26 mouse cellular contexts compared by ENCODE assay signal in genomic region chr9:65036861-65037260, GRCm38 (mm10). TPM values are rescaled to one million over a fixed set of nuclear protein-coding genes. Genes with fewer than 3 reads are reported as not detected.
A peak's percentile ranks its signal among the peaks of the same experiment; 100 is the strongest.
DNase-seq lines count a peak whose midpoint lies in the region; ATAC-seq and TF ChIP-seq lines count a peak whose summit lies in the region.
"Had no signal": no experiment of that assay in that cellular context is flagged by ENCODE, and none has a peak within 500 bp of the region (broad histone marks: within the 10 kb centered on the region; RNA-seq: fewer than 3 reads in every experiment).

No protein-coding gene starts in this region.

- WGBS in heart, embryonic 15.5 days, result 79% methylated on average over 8 of the region's 8 CpGs
- 27% methylated on average over 8 of the region's 8 CpGs for WGBS in olfactory bulb, adult 2 months

- H3K9ac ChIP-seq in heart, embryonic 15.5 days, result no peak overlapping the region
- H3K9ac ChIP-seq: embryonic facial prominence, embryonic 13.5 days; forebrain, embryonic 12.5 days; forebrain, postnatal 0 days; hindbrain, embryonic 14.5 days; liver, embryonic 14.5 days; lung, embryonic 15.5 days; midbrain, embryonic 13.5 days; neural tube, embryonic 13.5 days; stomach, embryonic 15.5 days had no signal

- H3K4me3 ChIP-seq in heart, embryonic 15.5 days, result no peak overlapping the region
- H3K4me3 ChIP-seq in left cerebral cortex, adult 2 months, result no peak overlapping the region
- H3K4me3 ChIP-seq in olfactory bulb, adult 2 months (ENCODE audit: insufficient read depth, low read depth, low read length), result no peak overlapping the region
- H3K4me3 ChIP-seq: embryonic facial prominence, embryonic 13.5 days; erythroblast, embryonic 14.5 days; forebrain, embryonic 12.5 days; lung, embryonic 15.5 days; midbrain, embryonic 13.5 days; neural tube, embryonic 13.5 days; stomach, embryonic 15.5 days had no signal

- H3K4me1 ChIP-seq in heart, embryonic 15.5 days (replicated peaks), result peaks cover 13% of the 10 kb centered on the region
- peaks cover 9% of the 10 kb centered on the region for H3K4me1 ChIP-seq in olfactory bulb, adult 2 months (ENCODE audit: control insufficient read depth, insufficient read depth, low read length)

- H3K27me3 ChIP-seq in heart, embryonic 15.5 days, result no peaks in the 10 kb centered on the region
- H3K27me3 ChIP-seq: embryonic facial prominence, embryonic 13.5 days; forebrain, embryonic 12.5 days; lung, embryonic 15.5 days; midbrain, embryonic 13.5 days; neural tube, embryonic 13.5 days; stomach, embryonic 15.5 days had no signal

- ATAC-seq in heart, embryonic 15.5 days (replicated peaks; ENCODE audit: insufficient number of reproducible peaks, insufficient read depth, low FRiP score, low read depth), result no peak
- ATAC-seq: forebrain, postnatal 0 days; inflammation-experienced regulatory T-cells, adult 6 months; midbrain, embryonic 13.5 days had no signal

- TF ChIP-seq POLR2A in olfactory bulb, adult 2 months (IDR thresholded peaks at IDR 0.05; ENCODE audit: insufficient read depth, low read depth, low read length), result no peak

- peaks cover 54% of the 10 kb centered on the region for H3K36me3 ChIP-seq in heart, embryonic 15.5 days

- intact Hi-C loops in left cerebral cortex, adult 2 months (cut with DNase I), result no loop called here
- intact Hi-C loops in left cerebral cortex, postnatal 36 days (cut with DNase I), result loop anchor here (10.0 kb wide), 1 partner anchor 258 kb away; the partner anchor contains the start of gene Clpx

- no peaks in the 10 kb centered on the region for H3K9me3 ChIP-seq in heart, embryonic 15.5 days (replicated peaks)
- H3K9me3 ChIP-seq: embryonic facial prominence, embryonic 13.5 days; forebrain, embryonic 12.5 days; lung, embryonic 15.5 days; midbrain, embryonic 13.5 days; neural tube, embryonic 13.5 days; stomach, embryonic 15.5 days had no signal

- no peak for TF ChIP-seq CTCF in left cerebral cortex, adult 2 months (IDR thresholded peaks at IDR 0.05)
- no peak for TF ChIP-seq CTCF in olfactory bulb, adult 2 months (IDR thresholded peaks at IDR 0.05; ENCODE audit: insufficient read depth, low read depth, low read length)

- no peak for DNase-seq in heart, adult 9 months (ENCODE audit: low spot score in 2 of 2)
- no peak for DNase-seq in left cerebral cortex, adult 2 months (ENCODE audit: extremely low spot score in 1 of 2, low spot score in 2 of 2)
- DNase-seq in left cerebral cortex, postnatal 36 days (ENCODE audit: low spot score in 2 of 2), result no peak
- peak; percentile 26 for DNase-seq in right cerebral cortex, adult 18-20 months
- no peak for DNase-seq in right cerebral cortex, adult 2 months (ENCODE audit: low spot score in 2 of 2)
- no peak for DNase-seq in cerebellum, adult 11-12 months
- DNase-seq: B cell, adult 2 months; cerebellum, adult 11 months; cerebellum, adult 9-11 months; embryo, embryonic 11 days; right cerebral cortex, postnatal 25 days had no signal

- peak overlapping the region; percentile 27; the same call in 1 of the 2 replicates for H3K27ac ChIP-seq in heart, embryonic 15.5 days
- H3K27ac ChIP-seq in left cerebral cortex, adult 2 months, result peak overlapping the region; percentile 63
- peak overlapping the region; percentile 51; the same call in 1 of the 2 replicates for H3K27ac ChIP-seq in olfactory bulb, adult 2 months (ENCODE audit: insufficient read depth, low read depth, low read length)
- H3K27ac ChIP-seq: embryonic facial prominence, embryonic 13.5 days; forebrain, embryonic 12.5 days; hindbrain, embryonic 14.5 days; kidney, postnatal 0 days; liver, embryonic 14.5 days; lung, embryonic 15.5 days; macrophage; midbrain, embryonic 13.5 days; neural tube, embryonic 13.5 days had no signal

- H3K4me2 ChIP-seq in heart, embryonic 15.5 days, result no peak overlapping the region
- H3K4me2 ChIP-seq: embryonic facial prominence, embryonic 13.5 days; forebrain, embryonic 12.5 days; hindbrain, embryonic 14.5 days; lung, embryonic 15.5 days; midbrain, embryonic 13.5 days; neural tube, embryonic 13.5 days; stomach, embryonic 15.5 days had no signal

RNA-seq across cellular contexts. Expression of gene Dpp8, which starts 4.6 kb away (rescaled TPM):
- polyA plus RNA-seq in heart, embryonic 15.5 days (2015; fragmentation: Nextera tagmentation; extraction: Ambion mirVana), result 25.9 and 30.7 TPM in 2 replicates
- total RNA-seq in left cerebral cortex, adult 2 months (2021), result 100 to 1,000 TPM; 166 to 172 TPM
- 100 to 1,000 TPM; 153 to 164 TPM for total RNA-seq in left cerebral cortex, postnatal 36 days (2021)
- polyA plus RNA-seq in olfactory bulb, adult 2 months (2012; ENCODE audit: insufficient read depth, insufficient read length, low replicate concordance, missing spikeins), result 403 TPM in 1 of 2 replicates, not detected in the other

RNA-seq across cellular contexts. Expression of gene Hacd3, which starts 15.4 kb away (rescaled TPM):
- 46.2 and 53.0 TPM in 2 replicates for polyA plus RNA-seq in heart, embryonic 15.5 days (2015; fragmentation: Nextera tagmentation; extraction: Ambion mirVana)
- 100 to 1,000 TPM; 148 to 158 TPM for total RNA-seq in left cerebral cortex, adult 2 months (2021)
- 100 to 1,000 TPM; 152 to 157 TPM for total RNA-seq in left cerebral cortex, postnatal 36 days (2021)
- polyA plus RNA-seq in olfactory bulb, adult 2 months (2012; ENCODE audit: insufficient read depth, insufficient read length, low replicate concordance, missing spikeins), result 150 TPM in 1 of 2 replicates, not detected in the other
